Comparison of ENCODE assay signal across 8 mouse cellular contexts in the genomic region with DNA sequence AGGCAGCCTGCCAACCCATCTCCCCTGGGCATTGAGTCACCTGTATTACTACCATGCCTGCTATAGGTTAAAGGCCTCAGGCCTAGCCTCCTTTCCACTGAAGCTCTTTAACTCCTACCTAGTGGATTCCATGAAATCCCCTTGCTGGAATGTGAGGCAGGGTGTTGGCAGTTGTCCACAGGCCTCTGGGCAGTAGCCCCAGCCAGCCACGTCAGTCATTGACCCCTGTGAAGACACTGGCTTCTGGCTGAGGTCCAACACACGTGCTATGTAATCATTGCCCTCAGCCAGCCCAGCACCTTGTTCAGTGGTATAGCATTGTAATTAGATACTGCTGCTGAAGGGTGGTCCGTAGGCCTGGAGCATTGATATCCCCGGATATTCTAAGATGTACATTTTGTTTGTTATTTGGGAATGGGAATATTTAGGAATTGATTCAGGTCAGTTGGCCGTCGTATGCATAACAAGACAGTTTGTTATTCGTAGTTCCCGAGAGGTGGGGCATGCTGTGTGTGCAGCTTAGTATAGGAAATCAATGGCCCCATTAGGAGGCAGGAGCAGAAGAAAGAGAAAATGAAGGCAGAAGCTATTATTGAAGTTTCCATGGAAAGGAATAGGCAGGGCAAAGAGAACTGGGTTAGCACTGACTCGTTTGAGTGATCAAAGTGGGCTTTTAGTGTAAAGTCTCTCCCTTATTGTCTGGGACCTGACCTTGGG.
DNase-seq lines count a peak whose midpoint lies in the region; ATAC-seq and TF ChIP-seq lines count a peak whose summit lies in the region.

No protein-coding gene starts in this region.

- H3K4me1 ChIP-seq in limb, embryonic 13.5 days, result peaks cover 47% of the 10 kb centered on the region
- H3K4me1 ChIP-seq in limb, embryonic 10.5 days, result peaks cover 44% of the 10 kb centered on the region
- peaks cover 30 to 49% of the 10 kb centered on the region in 2 experiments for H3K4me1 ChIP-seq in heart, embryonic 14.5 days (ENCODE audit: control insufficient read depth in 2 of 2, insufficient read depth in 2 of 2, low read length in 2 of 2)
- peaks cover 31% of the 10 kb centered on the region for H3K4me1 ChIP-seq in kidney, embryonic 16.5 days (ENCODE audit: insufficient read depth, low read length)
- H3K4me1 ChIP-seq in midbrain, embryonic 13.5 days (replicated peaks), result peaks cover 40% of the 10 kb centered on the region
- no peaks in the 10 kb centered on the region for H3K4me1 ChIP-seq in thymus, adult 2 months (replicated peaks; ENCODE audit: control insufficient read depth, insufficient read depth, low read length)

- no peak for TF ChIP-seq POLR2A in thymus, adult 2 months (IDR thresholded peaks at IDR 0.05; ENCODE audit: control insufficient read depth, extremely low read depth, insufficient read depth, low read length, poor library complexity)

- no peak overlapping the region for H3K4me2 ChIP-seq in limb, embryonic 13.5 days (replicated peaks)
- H3K4me2 ChIP-seq in heart, embryonic 14.5 days (ENCODE audit: low read length), result 0 out of 2 replicates have a peak overlapping the region, but pooled peaks have one; percentile 1
- H3K4me2 ChIP-seq in kidney, embryonic 16.5 days (replicated peaks; ENCODE audit: low read depth, low read length), result no peak overlapping the region
- H3K4me2 ChIP-seq in midbrain, embryonic 13.5 days (replicated peaks), result no peak overlapping the region

- no peaks in the 10 kb centered on the region for H3K36me3 ChIP-seq in limb, embryonic 13.5 days
- no peaks in the 10 kb centered on the region for H3K36me3 ChIP-seq in limb, embryonic 10.5 days
- no peaks in the 10 kb centered on the region for H3K36me3 ChIP-seq in heart, embryonic 14.5 days (ENCODE audit: control insufficient read depth, insufficient read depth, low read length)
- H3K36me3 ChIP-seq in kidney, embryonic 16.5 days (ENCODE audit: insufficient read depth, low read length), result no peaks in the 10 kb centered on the region
- H3K36me3 ChIP-seq in midbrain, embryonic 13.5 days, result no peaks in the 10 kb centered on the region
- no peaks in the 10 kb centered on the region for H3K36me3 ChIP-seq in thymus, adult 2 months (ENCODE audit: control insufficient read depth, insufficient read depth, low read length)

- H3K27me3 ChIP-seq in limb, embryonic 13.5 days, result peaks cover 3% of the 10 kb centered on the region; the same call in 1 of the 2 replicates
- H3K27me3 ChIP-seq in limb, embryonic 10.5 days (ENCODE audit: low read depth, poor library complexity, severe bottlenecking), result no peaks in the 10 kb centered on the region
- no peaks in the 10 kb centered on the region for H3K27me3 ChIP-seq in heart, embryonic 14.5 days (ENCODE audit: control insufficient read depth, insufficient read depth, low read length)
- no peaks in the 10 kb centered on the region for H3K27me3 ChIP-seq in kidney, embryonic 16.5 days (ENCODE audit: insufficient read depth, low read length)
- H3K27me3 ChIP-seq in midbrain, embryonic 13.5 days, result no peaks in the 10 kb centered on the region
- no peaks in the 10 kb centered on the region for H3K27me3 ChIP-seq in thymus, adult 2 months (ENCODE audit: control insufficient read depth, insufficient read depth, low read length)

- H3K9me3 ChIP-seq in limb, embryonic 13.5 days, result no peaks in the 10 kb centered on the region
- H3K9me3 ChIP-seq in limb, embryonic 10.5 days (replicated peaks), result no peaks in the 10 kb centered on the region
- no peaks in the 10 kb centered on the region for H3K9me3 ChIP-seq in heart, embryonic 14.5 days (ENCODE audit: control insufficient read depth, low read length)
- H3K9me3 ChIP-seq in kidney, embryonic 16.5 days (ENCODE audit: low read length), result no peaks in the 10 kb centered on the region
- H3K9me3 ChIP-seq in midbrain, embryonic 13.5 days, result no peaks in the 10 kb centered on the region

- H3K9ac ChIP-seq in limb, embryonic 13.5 days, result no peak overlapping the region
- H3K9ac ChIP-seq in heart, embryonic 14.5 days (ENCODE audit: low read length), result peak overlapping the region; percentile 12; the same call in 1 of the 2 replicates
- H3K9ac ChIP-seq in kidney, embryonic 16.5 days (replicated peaks; ENCODE audit: low read length), result no peak overlapping the region
- no peak overlapping the region for H3K9ac ChIP-seq in midbrain, embryonic 13.5 days (replicated peaks)

- DNase-seq in limb, embryonic 10.5 days (ENCODE audit: low spot score), result no peak
- no peak for DNase-seq in B cell, adult 2 months
- DNase-seq in layer of hippocampus, adult 9-11 months, result no peak
- DNase-seq in thymus, adult 2 months, result no peak

- no peak overlapping the region for H3K4me3 ChIP-seq in limb, embryonic 13.5 days
- H3K4me3 ChIP-seq in limb, embryonic 10.5 days, result no peak overlapping the region
- H3K4me3 ChIP-seq in heart, embryonic 14.5 days (ENCODE audit: control insufficient read depth in 1 of 2, insufficient read depth in 1 of 2, low read depth in 1 of 2, low read length in 2 of 2), result no peak overlapping the region
- H3K4me3 ChIP-seq in kidney, embryonic 16.5 days (ENCODE audit: low read length), result no peak overlapping the region
- H3K4me3 ChIP-seq in midbrain, embryonic 13.5 days (replicated peaks), result no peak overlapping the region
- H3K4me3 ChIP-seq in thymus, adult 2 months (ENCODE audit: control insufficient read depth, insufficient read depth, low read length), result no peak overlapping the region

- no peak for TF ChIP-seq CTCF in thymus, adult 2 months (IDR thresholded peaks at IDR 0.05; ENCODE audit: borderline replicate concordance, control insufficient read depth, extremely low read depth, insufficient read depth, low read length, poor library complexity)

- peak; percentile 66; the same call in 1 of the 2 replicates for ATAC-seq in limb, embryonic 13.5 days (ENCODE audit: low FRiP score, low read depth)
- peak; percentile 77 for ATAC-seq in heart, embryonic 14.5 days (ENCODE audit: insufficient number of reproducible peaks, insufficient read depth, low FRiP score, low read depth)
- peak; percentile 79 for ATAC-seq in kidney, embryonic 16.5 days (ENCODE audit: low FRiP score, low TSS enrichment)
- peak; percentile 51 for ATAC-seq in midbrain, embryonic 13.5 days

- 53% methylated on average over 9 of the region's 9 CpGs for WGBS in limb, embryonic 13.5 days
- 75% methylated on average over 9 of the region's 9 CpGs for WGBS in limb, embryonic 10.5 days
- 45% methylated on average over 9 of the region's 9 CpGs for WGBS in heart, embryonic 14.5 days
- 42% methylated on average over 9 of the region's 9 CpGs for WGBS in kidney, embryonic 16.5 days
- WGBS in midbrain, embryonic 13.5 days, result 15% methylated on average over 9 of the region's 9 CpGs
- 94% methylated on average over 9 of the region's 9 CpGs for WGBS in thymus, adult 2 months

- no peak overlapping the region for H3K27ac ChIP-seq in limb, embryonic 13.5 days
- H3K27ac ChIP-seq in limb, embryonic 10.5 days, result no peak overlapping the region
- H3K27ac ChIP-seq in heart, embryonic 14.5 days (replicated peaks in 1 of 2; ENCODE audit: control insufficient read depth in 1 of 2, insufficient read depth in 1 of 2, low read depth in 2 of 2, low read length in 2 of 2), result peak overlapping the region; percentile 77 to 78
- H3K27ac ChIP-seq in kidney, embryonic 16.5 days (ENCODE audit: low read length), result no peak overlapping the region
- peak overlapping the region; percentile 36; the same call in 1 of the 2 replicates for H3K27ac ChIP-seq in midbrain, embryonic 13.5 days
- no peak overlapping the region for H3K27ac ChIP-seq in thymus, adult 2 months (ENCODE audit: control insufficient read depth, insufficient read depth, low read length)

Comparison
In these comparisons a context has a peak if more than half of its experiments do, and no peak if none do; other contexts are left out.
1. H3K27ac ChIP-seq: peak in heart, embryonic 14.5 days (2 of 2) and midbrain, embryonic 13.5 days (single experiment); none in limb, embryonic 13.5 days (single experiment), limb, embryonic 10.5 days (single experiment), kidney, embryonic 16.5 days (single experiment) and thymus, adult 2 months (single experiment).
2. Peak in every context shown above with its lines, with median percentiles within 50 percentile points of each other: ATAC-seq.